Mouse (Mus musculus): ENCODE data around the gene Olfr315. TPM values are rescaled to one million over a fixed set of nuclear protein-coding genes. Genes with fewer than 3 reads are reported as not detected.
"Not testable (repeated sequence)": the region's sequence is repeated elsewhere in the genome, so short reads cannot be mapped to it uniquely, and the experiment has no call there.

Olfr315 gene
- not detected in 2 replicates for polyA plus RNA-seq (2015; fragmentation: Nextera tagmentation; extraction: Ambion mirVana)

DNA sequence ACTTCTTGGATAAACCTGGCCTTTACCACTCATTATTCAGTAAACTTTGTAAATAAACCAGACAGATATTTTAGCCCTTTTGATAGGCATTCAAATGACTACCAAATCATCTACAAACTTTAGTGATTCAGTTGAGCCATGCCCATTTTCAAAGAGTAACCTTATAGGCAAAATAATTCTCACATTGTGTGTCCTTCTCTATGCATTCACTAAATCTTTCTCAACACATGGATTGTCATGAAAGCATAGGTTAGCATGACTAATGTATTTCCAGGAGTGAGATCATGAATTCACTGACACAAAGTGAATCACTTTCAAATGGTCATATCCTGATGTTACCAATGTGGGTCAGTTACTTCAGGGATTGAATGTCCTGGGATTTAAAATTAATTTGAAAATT lies at the start of gene Olfr315:
Olfr315 (plus strand) TSS at position 301 of the 400 bp plus-strand sequence.
- Histone ChIP-seq H3K4me1 (no peaks in the 10 kb centered on the region), H3K9me3 (no peaks in the 10 kb centered on the region), H3K9ac (no peak within 1 kb of the TSS), H3K27me3 (replicated peaks) (no peaks in the 10 kb centered on the region), H3K27ac (replicated peaks) (no peak within 1 kb of the TSS), H3K36me3 (no peaks in the 10 kb centered on the region), H3K4me3 (no peak within 1 kb of the TSS), H3K4me2 (no peak within 1 kb of the TSS)
- no peak for ATAC-seq (ENCODE audit: extremely low read depth, insufficient number of reproducible peaks, low FRiP score, low TSS enrichment)

DNA sequence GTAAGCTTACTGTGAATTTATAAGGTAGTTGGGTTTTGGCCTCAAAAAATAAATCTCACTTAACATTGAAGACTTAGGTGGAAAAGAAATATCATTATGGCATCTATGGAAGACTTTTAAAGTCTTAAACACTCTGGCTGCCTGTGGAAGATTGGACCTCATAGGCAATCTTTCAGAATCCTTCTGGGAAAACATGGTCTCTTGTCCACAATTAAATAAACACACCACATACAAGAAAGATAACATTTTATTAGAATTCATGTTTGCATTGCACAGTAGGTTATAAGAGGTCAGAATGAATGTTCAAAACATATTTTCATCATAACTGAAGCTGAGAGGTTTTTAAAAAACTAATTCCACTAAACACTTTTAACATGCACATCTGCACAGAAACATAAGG lies 49.1 kb upstream of the Olfr315 start, which contains the start of gene Olfr318:
Olfr318 (minus strand) TSS at position 101 of the 400 bp plus-strand sequence.
- Histone ChIP-seq H3K9me3 (no peaks in the 10 kb centered on the region), H3K9ac (no peak within 1 kb of the TSS), H3K4me2 (no peak within 1 kb of the TSS), H3K27me3 (replicated peaks) (no peaks in the 10 kb centered on the region), H3K27ac (replicated peaks) (no peak within 1 kb of the TSS), H3K4me3 (no peak within 1 kb of the TSS), H3K36me3 (no peaks in the 10 kb centered on the region), H3K4me1 (no peaks in the 10 kb centered on the region)
- no peak for ATAC-seq (ENCODE audit: extremely low read depth, insufficient number of reproducible peaks, low FRiP score, low TSS enrichment)

DNA sequence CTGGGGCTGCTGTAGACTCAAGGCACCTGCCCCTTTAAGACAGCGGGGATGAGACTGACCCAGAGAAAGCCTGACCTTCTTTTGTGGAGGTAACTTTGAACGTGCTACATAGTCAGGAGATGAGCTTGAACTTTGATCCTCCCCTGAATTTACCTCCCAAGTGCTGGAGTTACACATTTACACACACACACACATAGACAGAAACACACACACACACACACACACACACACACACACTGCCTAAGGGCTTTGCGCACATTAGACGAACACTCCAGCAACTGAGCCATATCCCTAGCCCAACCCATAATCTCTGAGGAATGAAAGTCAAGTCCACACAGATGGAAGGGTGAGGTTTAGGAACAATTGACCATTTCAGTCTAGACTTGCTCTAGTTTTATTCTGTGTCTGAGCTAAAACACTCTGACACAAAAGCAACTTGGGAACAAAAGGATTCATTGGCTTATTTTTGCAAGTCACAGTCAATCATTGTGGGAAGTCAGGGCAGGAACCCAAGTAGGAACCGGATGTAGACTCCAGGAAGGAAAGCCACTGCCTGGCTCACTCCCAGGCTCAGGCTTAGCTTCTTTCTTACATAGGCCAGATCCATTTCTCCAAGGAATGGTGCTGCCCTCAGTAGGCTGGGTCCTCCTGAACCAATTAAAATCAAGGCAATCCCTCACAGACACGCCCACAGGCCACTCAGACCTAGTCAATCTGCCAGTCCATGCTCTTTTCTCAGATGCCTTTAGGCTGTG lies 44.9 kb upstream of the Olfr315 start:
- not testable (repeated sequence) for H3K4me1 ChIP-seq; H3K27me3 ChIP-seq (replicated peaks); H3K36me3 ChIP-seq; H3K27ac ChIP-seq (replicated peaks); ATAC-seq (ENCODE audit: extremely low read depth, insufficient number of reproducible peaks, low FRiP score, low TSS enrichment); H3K4me3 ChIP-seq; H3K4me2 ChIP-seq; H3K9me3 ChIP-seq; H3K9ac ChIP-seq
- 74% methylated on average over 6 of the region's 6 CpGs for WGBS

DNA sequence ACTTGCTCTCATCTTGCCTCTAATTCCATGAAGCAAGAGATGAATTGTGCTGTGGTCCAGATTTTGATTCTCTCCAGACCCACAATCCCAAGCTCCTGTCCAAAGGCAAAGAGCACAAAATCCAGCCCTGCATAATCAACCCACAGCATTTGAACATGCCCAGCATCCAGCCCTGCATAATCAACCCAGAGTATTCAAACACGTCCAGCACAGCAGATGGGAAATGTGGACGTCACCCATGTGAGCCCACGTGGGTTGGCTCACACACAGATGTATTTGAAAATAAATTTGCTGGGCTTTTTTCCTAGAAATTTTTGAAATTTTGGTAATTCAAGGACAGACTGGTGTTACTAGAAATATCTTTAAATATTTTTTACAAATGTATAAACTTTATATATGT lies 39.6 kb upstream of the Olfr315 start:
- Histone ChIP-seq H3K9me3 (no peaks in the 10 kb centered on the region), H3K4me3 (no peak overlapping the region), H3K27ac (replicated peaks) (no peak overlapping the region), H3K36me3 (no peaks in the 10 kb centered on the region), H3K4me2 (no peak overlapping the region), H3K27me3 (replicated peaks) (no peaks in the 10 kb centered on the region), H3K4me1 (no peaks in the 10 kb centered on the region), H3K9ac (no peak overlapping the region)
- no peak for ATAC-seq (ENCODE audit: extremely low read depth, insufficient number of reproducible peaks, low FRiP score, low TSS enrichment)
- 56% methylated on average over 3 of the region's 3 CpGs for WGBS

DNA sequence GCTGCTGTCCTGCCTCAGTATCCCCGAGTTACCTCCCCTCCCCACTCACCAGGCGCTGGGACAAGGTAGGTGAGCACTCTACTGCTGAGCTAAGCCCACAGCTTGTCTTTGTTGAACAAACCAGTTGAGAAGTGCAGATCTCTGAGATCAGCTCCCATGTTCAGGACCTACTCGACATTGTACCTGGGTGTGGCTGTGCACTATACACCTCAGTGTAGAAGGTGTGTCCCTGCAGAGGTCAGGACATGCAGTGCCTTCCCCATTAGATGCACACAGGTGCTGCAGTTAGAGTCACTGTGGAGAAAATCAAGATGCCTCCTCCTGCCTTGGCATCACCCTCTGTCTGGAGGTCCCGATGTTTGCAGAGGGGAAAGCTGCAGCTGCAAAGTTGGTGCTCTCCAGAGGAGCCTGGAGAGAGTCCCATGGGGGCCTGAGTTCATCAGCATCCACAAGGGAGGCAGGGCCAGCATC lies 34.2 kb upstream of the Olfr315 start, which contains the start of gene Olfr317:
Olfr317 (minus strand) TSS at position 421 of the 471 bp plus-strand sequence.
- no peak within 1 kb of the TSS for H3K4me2 ChIP-seq
- no peaks in the 10 kb centered on the region for H3K36me3 ChIP-seq
- H3K9me3 ChIP-seq: no peaks in the 10 kb centered on the region
- H3K27ac ChIP-seq (replicated peaks): no peak within 1 kb of the TSS
- H3K9ac ChIP-seq: no peak within 1 kb of the TSS
- WGBS: 71% methylated on average over 4 of the region's 4 CpGs
- no peaks in the 10 kb centered on the region for H3K4me1 ChIP-seq
- no peak within 1 kb of the TSS for H3K4me3 ChIP-seq
- H3K27me3 ChIP-seq (replicated peaks): no peaks in the 10 kb centered on the region
- no peak for ATAC-seq (ENCODE audit: extremely low read depth, insufficient number of reproducible peaks, low FRiP score, low TSS enrichment)

DNA sequence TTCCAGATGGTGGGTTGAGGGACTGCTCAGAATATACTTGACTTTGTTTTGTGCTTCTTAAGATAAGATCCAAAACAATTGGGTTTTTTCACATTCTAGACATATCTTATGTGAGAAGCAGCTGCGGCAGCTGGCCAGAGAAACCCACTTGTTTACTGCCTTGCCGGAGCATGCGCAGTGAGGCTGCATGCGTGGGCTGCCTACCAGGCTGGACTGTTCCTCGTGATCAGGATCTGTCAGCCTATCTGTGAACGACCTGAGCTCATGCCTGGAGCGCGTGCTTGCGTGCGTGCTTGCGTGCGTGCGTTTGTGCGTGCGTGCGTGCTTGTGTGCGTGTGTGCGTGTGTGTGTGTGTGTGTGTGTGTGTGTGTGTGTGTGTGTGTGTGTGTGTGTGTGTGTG lies 21.9 kb upstream of the Olfr315 start:
- not testable (repeated sequence) for H3K4me2 ChIP-seq; H3K9ac ChIP-seq; H3K36me3 ChIP-seq; H3K4me3 ChIP-seq; H3K4me1 ChIP-seq; H3K27ac ChIP-seq (replicated peaks); ATAC-seq (ENCODE audit: extremely low read depth, insufficient number of reproducible peaks, low FRiP score, low TSS enrichment); H3K27me3 ChIP-seq (replicated peaks); H3K9me3 ChIP-seq
- WGBS: 90% methylated on average over 18 of the region's 18 CpGs

DNA sequence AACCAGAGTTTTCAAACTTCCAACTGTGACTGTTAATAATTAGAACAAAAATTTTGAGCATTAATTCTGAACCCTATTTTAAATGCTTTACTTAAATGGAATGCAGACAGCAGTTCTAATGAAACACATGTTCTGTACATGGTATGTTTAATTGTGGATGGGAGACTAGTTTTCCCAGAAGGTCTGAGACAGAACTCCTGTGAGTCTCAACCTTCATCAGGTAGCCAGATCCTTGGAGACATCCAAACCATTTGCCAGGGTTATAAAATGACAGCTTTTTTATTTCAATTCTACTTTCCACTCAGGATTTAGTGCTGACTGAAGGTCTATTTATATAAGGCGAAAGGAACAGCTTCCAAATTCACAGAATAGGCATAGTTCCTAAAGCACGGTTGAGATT lies 20.6 kb upstream of the Olfr315 start, which contains the start of gene Olfr316:
Olfr316 (plus strand) TSS at position 301 of the 400 bp plus-strand sequence.
- ATAC-seq (ENCODE audit: extremely low read depth, insufficient number of reproducible peaks, low FRiP score, low TSS enrichment): no peak
- Histone ChIP-seq H3K4me3 (no peak within 1 kb of the TSS), H3K9me3 (0 out of 2 replicates have a peak, but pooled peaks cover under 1% of the 10 kb centered on the region), H3K4me2 (no peak within 1 kb of the TSS), H3K27ac (replicated peaks) (no peak within 1 kb of the TSS), H3K36me3 (no peaks in the 10 kb centered on the region), H3K9ac (no peak within 1 kb of the TSS), H3K27me3 (replicated peaks) (no peaks in the 10 kb centered on the region), H3K4me1 (no peaks in the 10 kb centered on the region)
- WGBS: 68% methylated on average over 2 of the region's 2 CpGs

DNA sequence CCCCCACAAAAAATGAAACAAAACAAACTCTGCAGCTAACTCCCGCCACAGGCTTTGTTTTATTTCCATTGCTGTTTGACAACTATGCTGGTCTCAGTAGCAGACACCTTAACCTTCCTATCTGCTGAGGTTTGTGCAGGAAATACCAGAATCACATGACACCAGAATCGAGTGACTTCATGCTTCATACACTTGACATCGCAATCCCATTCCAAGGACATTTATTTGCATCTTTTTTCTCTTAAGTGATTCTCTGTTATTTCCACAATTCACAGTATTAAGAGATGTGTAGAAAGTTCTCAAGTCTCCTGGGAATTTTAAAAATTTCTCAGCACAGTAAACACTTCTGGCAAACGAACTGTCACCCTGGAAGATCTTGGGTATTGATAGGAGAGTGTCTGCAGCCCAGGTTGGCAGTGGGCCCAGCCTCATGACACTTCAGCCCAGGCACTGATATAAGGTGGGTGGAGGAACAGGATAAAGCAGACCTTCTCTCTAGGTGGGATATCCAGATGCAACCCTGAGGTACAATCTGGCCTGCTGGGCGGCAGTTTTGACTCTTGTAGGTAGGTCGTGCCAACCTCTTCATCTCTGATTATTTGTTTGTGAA lies 9.6 kb downstream of the Olfr315 start, which contains the start of gene Olfr314:
Olfr314 (plus strand) TSS at position 473 of the 610 bp plus-strand sequence.
- Histone ChIP-seq H3K27me3 (replicated peaks) (no peaks in the 10 kb centered on the region), H3K9ac (no peak within 1 kb of the TSS), H3K36me3 (no peaks in the 10 kb centered on the region), H3K9me3 (no peaks in the 10 kb centered on the region), H3K4me3 (no peak within 1 kb of the TSS), H3K4me2 (peak within 1 kb of the TSS; percentile 10), H3K4me1 (peaks cover 18% of the 10 kb centered on the region), H3K27ac (replicated peaks) (no peak within 1 kb of the TSS)
- ATAC-seq (ENCODE audit: extremely low read depth, insufficient number of reproducible peaks, low FRiP score, low TSS enrichment): no peak
- 49% methylated on average over 6 of the region's 6 CpGs for WGBS

DNA sequence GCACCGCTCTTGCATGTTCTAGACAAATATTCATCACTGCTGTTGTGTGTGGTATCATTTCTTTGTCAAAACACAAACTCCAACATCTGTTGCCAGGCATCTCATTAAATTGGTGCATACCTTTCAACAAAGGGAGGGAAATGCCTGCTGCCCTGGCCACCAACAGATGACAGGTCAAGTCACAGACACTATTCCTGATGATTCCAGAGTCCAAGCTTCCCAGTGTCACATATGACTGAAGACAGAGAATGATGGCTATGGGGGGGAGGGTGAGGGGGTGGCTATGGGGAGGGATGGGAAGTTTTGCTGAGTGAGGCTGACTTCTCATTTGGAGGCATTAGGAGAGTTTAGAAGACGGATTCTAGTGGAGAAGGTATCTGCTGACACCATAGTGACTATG lies 11.2 kb downstream of the Olfr315 start:
- no peak overlapping the region for H3K4me3 ChIP-seq
- no peak overlapping the region for H3K9ac ChIP-seq
- peaks cover 18% of the 10 kb centered on the region for H3K4me1 ChIP-seq
- H3K36me3 ChIP-seq: no peaks in the 10 kb centered on the region
- H3K27me3 ChIP-seq (replicated peaks): no peaks in the 10 kb centered on the region
- no peak for ATAC-seq (ENCODE audit: extremely low read depth, insufficient number of reproducible peaks, low FRiP score, low TSS enrichment)
- H3K4me2 ChIP-seq: no peak overlapping the region
- no peaks in the 10 kb centered on the region for H3K9me3 ChIP-seq
- 59% methylated on average over 2 of the region's 2 CpGs for WGBS
- H3K27ac ChIP-seq (replicated peaks): no peak overlapping the region

DNA sequence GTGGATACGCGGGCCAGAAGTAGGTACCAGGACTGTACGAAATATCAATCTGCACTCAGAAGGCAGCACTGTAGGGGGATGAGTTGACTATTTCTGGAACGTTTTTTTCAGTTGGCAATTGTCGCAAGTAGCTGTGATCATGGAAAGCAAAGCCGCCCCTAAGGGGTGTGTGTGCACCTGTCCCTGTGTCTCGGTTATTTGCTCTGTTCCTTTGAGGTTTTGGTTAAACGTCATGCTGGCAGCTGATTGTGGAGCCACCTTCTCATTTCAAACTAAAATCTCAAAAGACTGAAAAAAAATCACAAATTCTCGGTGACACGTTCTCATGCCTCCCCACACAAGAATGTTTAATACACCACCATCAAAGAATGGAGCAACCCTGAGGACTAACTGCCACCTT lies 14.7 kb downstream of the Olfr315 start:
- Histone ChIP-seq H3K4me1 (peaks cover 10% of the 10 kb centered on the region), H3K4me2 (no peak overlapping the region), H3K9ac (no peak overlapping the region), H3K27me3 (replicated peaks) (no peaks in the 10 kb centered on the region), H3K27ac (replicated peaks) (no peak overlapping the region), H3K9me3 (no peaks in the 10 kb centered on the region), H3K36me3 (no peaks in the 10 kb centered on the region), H3K4me3 (no peak overlapping the region)
- ATAC-seq (ENCODE audit: extremely low read depth, insufficient number of reproducible peaks, low FRiP score, low TSS enrichment): no peak
- 74% methylated on average over 10 of the region's 10 CpGs for WGBS

DNA sequence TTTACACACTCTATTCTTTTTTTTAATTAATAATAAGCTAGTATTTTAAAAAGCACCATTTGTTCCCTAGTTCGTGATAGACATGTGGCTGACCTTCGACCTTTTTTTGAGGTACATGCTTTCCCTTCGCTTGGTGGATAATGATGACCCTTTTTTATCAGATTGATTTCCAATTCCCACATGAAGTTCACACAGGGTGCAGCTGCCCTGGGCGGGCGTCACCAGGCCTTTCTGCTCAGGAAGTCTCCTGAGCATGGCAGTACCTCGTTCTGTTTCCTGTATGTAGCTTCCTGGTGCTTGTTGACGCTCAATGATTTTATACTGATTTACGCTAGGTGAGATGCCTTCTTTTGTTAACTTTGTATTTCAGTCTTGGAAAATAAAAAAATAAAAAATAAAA lies 15.4 kb downstream of the Olfr315 start:
- no peak overlapping the region for H3K9ac ChIP-seq
- 0 out of 2 replicates have a peak, but pooled peaks cover 7% of the 10 kb centered on the region for H3K4me1 ChIP-seq
- H3K4me3 ChIP-seq: no peak overlapping the region
- H3K27ac ChIP-seq (replicated peaks): no peak overlapping the region
- no peak for ATAC-seq (ENCODE audit: extremely low read depth, insufficient number of reproducible peaks, low FRiP score, low TSS enrichment)
- no peaks in the 10 kb centered on the region for H3K36me3 ChIP-seq
- WGBS: 73% methylated on average over 8 of the region's 8 CpGs
- H3K9me3 ChIP-seq: no peaks in the 10 kb centered on the region
- H3K4me2 ChIP-seq: no peak overlapping the region
- no peaks in the 10 kb centered on the region for H3K27me3 ChIP-seq (replicated peaks)

Measured in heart, embryonic 13.5 days (tissue).